Mouse (Mus musculus): Measurements from ENCODE around the gene Plch1. TPM values are rescaled to one million over a fixed set of nuclear protein-coding genes. Genes with fewer than 3 reads are reported as not detected.

Plch1 gene
- polyA plus RNA-seq, 1 experiment from 2014 or later, result 28.4 TPM

DNA sequence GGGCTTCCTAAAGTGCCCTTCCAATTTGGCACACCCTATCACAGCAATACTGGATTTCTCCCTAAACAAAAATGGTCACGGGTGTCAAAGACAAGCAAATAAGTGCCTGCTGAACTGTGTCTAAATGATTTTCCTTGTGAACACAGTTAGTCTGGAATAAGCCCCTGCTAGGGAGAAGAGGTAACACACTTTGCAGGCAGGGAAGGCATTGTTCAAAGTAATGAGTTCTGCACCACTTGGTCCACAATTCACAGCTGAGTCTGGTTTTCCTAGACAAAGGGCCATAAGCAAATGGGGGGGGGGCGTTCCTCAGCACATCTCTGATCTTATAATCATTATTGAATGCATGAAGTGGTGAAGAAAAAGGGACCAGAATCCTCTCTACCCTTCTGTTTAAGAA, 3.5 kb downstream of the Plch1 start:
- no peak for DNase-seq (ENCODE audit: low spot score)
- 38% methylated on average over 2 of the region's 2 CpGs for WGBS

DNA sequence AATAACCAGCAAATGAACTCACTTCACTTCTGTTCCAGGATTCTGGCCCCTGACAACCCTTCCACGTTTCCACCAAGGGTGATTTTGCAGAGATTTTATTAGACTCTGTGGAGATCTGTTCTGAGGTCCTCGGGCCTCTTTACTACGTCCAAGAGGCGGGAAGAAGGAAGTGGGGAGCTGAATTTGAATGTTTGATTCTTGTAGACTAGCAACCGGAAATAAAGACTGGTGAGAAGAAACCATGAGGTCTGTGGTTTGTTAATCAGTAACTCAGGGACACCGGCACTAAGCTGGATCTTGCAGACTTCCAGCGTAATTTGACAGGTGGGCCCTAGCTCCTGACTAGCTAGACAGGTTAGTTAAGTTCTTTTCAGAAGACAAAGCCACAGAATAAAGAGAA, 5.6 kb downstream of the Plch1 start:
- Histone ChIP-seq H3K4me1 (replicated peaks) (peaks cover 47% of the 10 kb centered on the region), H3K27ac (peak overlapping the region; percentile 30)

More for the DNA sequence above, 3.5 kb downstream of the Plch1 start:
- Histone ChIP-seq H3K27me3 (ENCODE audit: insufficient read depth, poor library complexity, severe bottlenecking) (no peaks in the 10 kb centered on the region), H3K36me3 (peaks cover 8% of the 10 kb centered on the region), H3K27ac (peak overlapping the region; percentile 82), H3K4me3 (peak overlapping the region; percentile 81), H3K9me3 (no peaks in the 10 kb centered on the region), H3K4me1 (replicated peaks) (peaks cover 59% of the 10 kb centered on the region)

DNA sequence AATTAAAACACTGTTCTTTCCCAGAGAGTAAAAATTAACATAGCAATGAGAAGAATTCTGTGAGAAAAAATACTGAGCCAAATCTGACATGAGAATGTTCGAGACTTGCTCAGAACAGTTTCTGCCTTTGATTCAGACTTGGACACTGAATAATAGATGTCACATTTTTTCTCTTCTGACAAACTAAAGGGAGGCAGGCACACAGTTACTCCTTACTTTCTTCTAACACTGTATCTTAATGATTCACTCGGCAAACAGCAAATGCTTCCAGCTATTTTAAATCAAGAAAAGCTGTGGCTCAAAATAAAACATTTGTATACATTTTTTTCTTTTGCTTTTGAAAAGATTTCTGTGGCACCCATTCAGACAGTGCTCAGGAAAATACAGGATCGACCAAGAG, 7.1 kb downstream of the Plch1 start:
- Histone ChIP-seq H3K4me3 (no peak overlapping the region), H3K27me3 (ENCODE audit: insufficient read depth, poor library complexity, severe bottlenecking) (no peaks in the 10 kb centered on the region), H3K27ac (no peak overlapping the region), H3K4me1 (replicated peaks) (peaks cover 38% of the 10 kb centered on the region), H3K36me3 (peaks cover 35% of the 10 kb centered on the region), H3K9me3 (no peaks in the 10 kb centered on the region)
- WGBS, result 71% methylated on average over 3 of the region's 3 CpGs
- no peak for DNase-seq (ENCODE audit: low spot score)

More for the DNA sequence above, 5.6 kb downstream of the Plch1 start:
- H3K36me3 ChIP-seq, result peaks cover 19% of the 10 kb centered on the region
- H3K4me3 ChIP-seq, result no peak overlapping the region
- DNase-seq (ENCODE audit: low spot score), result no peak
- 69% methylated on average over 7 of the region's 7 CpGs for WGBS
- H3K9me3 ChIP-seq, result no peaks in the 10 kb centered on the region
- no peaks in the 10 kb centered on the region for H3K27me3 ChIP-seq (ENCODE audit: insufficient read depth, poor library complexity, severe bottlenecking)

DNA sequence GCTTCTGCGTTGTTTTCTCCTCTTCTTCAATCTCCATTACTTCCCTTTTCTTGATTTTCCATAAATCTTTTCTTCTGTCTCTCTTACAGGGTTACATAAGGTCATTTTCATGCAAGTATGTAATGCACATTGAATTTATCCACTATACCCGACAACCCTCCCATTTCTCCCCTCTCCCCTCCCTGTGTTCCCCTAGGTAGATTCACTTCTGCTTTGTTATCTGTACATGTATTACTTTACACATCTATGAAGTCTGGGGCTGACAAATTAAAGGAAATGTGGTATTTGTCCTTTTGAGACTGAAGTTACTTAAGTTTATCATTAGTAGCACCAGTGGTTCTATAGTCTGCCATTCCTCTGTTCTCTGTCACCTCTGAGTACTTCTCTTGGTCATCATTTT, 18.2 kb downstream of the Plch1 start:
- no peak for DNase-seq (ENCODE audit: low spot score)
- H3K27me3 ChIP-seq (ENCODE audit: insufficient read depth, poor library complexity, severe bottlenecking), result no peaks in the 10 kb centered on the region
- H3K27ac ChIP-seq, result no peak overlapping the region
- H3K36me3 ChIP-seq, result peaks cover 53% of the 10 kb centered on the region
- WGBS, result 88% methylated on average over 2 of the region's 2 CpGs
- peaks cover 8% of the 10 kb centered on the region; the same call in 1 of the 2 replicates for H3K4me1 ChIP-seq (replicated peaks)
- no peak overlapping the region for H3K4me3 ChIP-seq
- peaks cover 11% of the 10 kb centered on the region for H3K9me3 ChIP-seq

DNA sequence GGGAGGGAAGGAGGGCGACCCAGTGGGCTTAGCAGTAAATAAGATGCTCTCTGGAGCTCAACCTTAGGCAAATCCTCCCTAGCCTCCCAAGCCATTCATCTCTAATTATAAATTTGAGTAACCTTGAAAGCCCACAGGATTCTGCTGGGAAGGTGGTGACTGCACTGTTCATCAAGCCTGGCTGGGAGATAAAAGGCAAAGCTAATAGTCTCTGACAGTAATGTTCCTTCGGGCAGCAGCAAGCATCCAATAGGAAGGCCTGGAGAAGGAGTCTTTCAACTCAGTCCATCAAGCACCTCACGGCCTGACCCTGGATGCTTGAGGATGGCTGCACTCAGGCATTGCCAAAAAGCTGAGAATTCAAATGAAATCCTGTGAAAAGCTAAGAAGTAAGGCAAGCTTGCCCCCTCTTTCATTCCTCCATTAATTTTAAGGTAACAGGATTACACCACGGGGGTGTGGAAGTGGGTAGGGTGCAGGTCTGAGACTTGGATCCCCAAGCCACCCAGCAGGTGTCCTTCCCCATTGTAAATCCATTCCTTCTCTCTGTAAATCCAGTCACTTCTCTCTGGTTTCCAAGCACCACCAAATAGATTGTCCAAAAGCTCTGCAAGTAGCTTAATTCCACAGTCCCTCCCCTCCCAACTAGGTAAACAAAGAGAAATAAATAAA, 20.1 kb downstream of the Plch1 start:
- Histone ChIP-seq H3K27me3 (ENCODE audit: insufficient read depth, poor library complexity, severe bottlenecking) (no peaks in the 10 kb centered on the region), H3K9me3 (no peaks in the 10 kb centered on the region), H3K4me3 (no peak overlapping the region), H3K4me1 (replicated peaks) (peaks cover 8% of the 10 kb centered on the region; the same call in 1 of the 2 replicates), H3K36me3 (peaks cover 41% of the 10 kb centered on the region), H3K27ac (no peak overlapping the region)
- WGBS, result 44% methylated on average over 4 of the region's 4 CpGs
- no peak for DNase-seq (ENCODE audit: low spot score)

DNA sequence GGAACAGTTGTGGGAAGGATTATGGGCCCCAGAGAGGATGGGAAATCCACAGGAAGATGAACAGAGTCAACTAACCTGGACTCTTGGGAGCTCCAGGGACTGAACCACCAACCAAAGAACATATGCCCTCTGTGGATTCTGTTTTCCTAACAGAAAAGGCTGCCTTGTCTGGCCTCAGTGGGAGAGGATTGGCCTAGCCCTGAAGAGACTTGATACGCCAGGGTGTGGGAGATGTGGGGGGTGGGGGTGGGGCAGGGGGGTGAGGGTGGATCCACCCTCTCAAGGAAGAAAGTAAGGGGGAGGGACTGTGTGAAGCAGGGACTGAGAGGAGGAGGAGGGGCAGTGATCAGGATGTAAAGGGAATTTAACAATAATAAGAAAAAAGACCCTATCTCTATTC, 26.5 kb downstream of the Plch1 start:
- Histone ChIP-seq H3K9me3 (no peaks in the 10 kb centered on the region), H3K27me3 (ENCODE audit: insufficient read depth, poor library complexity, severe bottlenecking) (no peaks in the 10 kb centered on the region), H3K36me3 (peaks cover 29% of the 10 kb centered on the region), H3K4me3 (no peak overlapping the region), H3K27ac (peak overlapping the region; percentile 66), H3K4me1 (replicated peaks) (peaks cover 30% of the 10 kb centered on the region)
- 27% methylated on average over 1 of the region's 1 CpGs for WGBS
- DNase-seq (ENCODE audit: low spot score), result no peak

DNA sequence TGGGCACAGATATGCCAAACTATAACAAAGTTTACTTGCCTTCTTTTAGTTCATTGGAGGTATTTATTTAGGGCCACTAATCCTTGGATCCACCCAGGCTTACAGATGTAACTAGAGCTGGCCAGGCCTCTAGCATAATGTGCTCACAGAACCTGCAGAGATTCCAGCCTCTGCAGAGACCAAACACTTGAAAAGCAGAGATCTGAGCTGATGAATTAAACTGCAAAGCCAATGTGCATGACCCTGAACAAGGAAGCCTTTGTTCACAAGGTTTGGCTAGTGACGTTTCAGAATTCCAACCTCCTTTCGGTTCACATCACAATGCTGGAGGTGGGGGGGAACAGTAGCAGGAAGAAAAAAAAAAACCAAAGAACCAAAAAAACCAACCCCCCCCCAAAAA, 28.0 kb downstream of the Plch1 start:
- peaks cover 40% of the 10 kb centered on the region for H3K36me3 ChIP-seq
- no peaks in the 10 kb centered on the region for H3K9me3 ChIP-seq
- WGBS, result 10% methylated on average over 2 of the region's 2 CpGs
- peaks cover 30% of the 10 kb centered on the region for H3K4me1 ChIP-seq (replicated peaks)
- no peaks in the 10 kb centered on the region for H3K27me3 ChIP-seq (ENCODE audit: insufficient read depth, poor library complexity, severe bottlenecking)
- DNase-seq (ENCODE audit: low spot score), result no peak
- 0 out of 2 replicates have a peak overlapping the region, but pooled peaks have one; percentile 66 for H3K27ac ChIP-seq
- H3K4me3 ChIP-seq, result no peak overlapping the region

DNA sequence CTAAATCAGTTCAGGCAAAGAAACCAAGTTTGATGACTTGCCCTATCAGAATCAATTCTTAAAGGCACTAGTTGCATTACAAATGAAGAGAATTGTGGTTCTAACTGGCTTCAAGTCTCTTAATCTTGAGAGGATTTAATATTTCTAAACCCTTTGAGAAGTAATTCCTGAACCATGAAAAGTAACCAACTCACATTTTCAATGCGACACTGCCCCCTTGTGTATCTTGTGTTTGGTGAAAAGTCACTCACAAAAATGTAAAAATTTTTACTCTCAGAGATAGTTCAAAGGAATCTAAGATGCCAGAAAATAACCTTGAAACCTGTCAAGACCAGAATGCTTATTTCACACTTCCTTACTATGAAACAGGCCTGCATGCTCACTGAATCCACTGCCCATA, 31.0 kb downstream of the Plch1 start:
- Histone ChIP-seq H3K27ac (no peak overlapping the region), H3K4me3 (no peak overlapping the region), H3K4me1 (replicated peaks) (peaks cover 28% of the 10 kb centered on the region), H3K9me3 (no peaks in the 10 kb centered on the region), H3K27me3 (ENCODE audit: insufficient read depth, poor library complexity, severe bottlenecking) (no peaks in the 10 kb centered on the region), H3K36me3 (peaks cover 44% of the 10 kb centered on the region)
- DNase-seq (ENCODE audit: low spot score), result no peak
- WGBS, result 61% methylated on average over 1 of the region's 1 CpGs

DNA sequence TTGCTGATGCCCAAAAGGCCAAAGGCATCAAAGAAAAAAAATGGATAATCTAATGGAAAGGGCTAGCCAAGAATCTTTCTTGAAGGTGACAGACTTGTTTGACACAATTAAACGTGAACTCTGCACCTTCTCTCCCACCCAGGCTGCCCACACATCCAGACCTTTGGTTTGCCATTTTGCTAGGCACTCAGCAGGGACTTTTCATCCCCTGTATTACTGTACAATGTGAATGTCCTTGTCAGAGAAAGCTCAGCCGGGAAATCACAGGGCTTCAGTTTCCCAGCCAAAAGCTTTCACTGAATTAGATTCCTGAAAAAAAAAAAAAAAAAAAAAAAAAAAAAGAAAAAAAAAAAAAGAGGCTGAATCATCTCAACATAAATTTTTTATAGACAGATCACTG, 34.2 kb downstream of the Plch1 start:
- Histone ChIP-seq H3K9me3 (no peaks in the 10 kb centered on the region), H3K27ac (no peak overlapping the region), H3K36me3 (peaks cover 56% of the 10 kb centered on the region), H3K27me3 (ENCODE audit: insufficient read depth, poor library complexity, severe bottlenecking) (no peaks in the 10 kb centered on the region), H3K4me3 (no peak overlapping the region), H3K4me1 (replicated peaks) (no peaks in the 10 kb centered on the region)
- WGBS, result 79% methylated on average over 2 of the region's 2 CpGs
- no peak for DNase-seq (ENCODE audit: low spot score)

DNA sequence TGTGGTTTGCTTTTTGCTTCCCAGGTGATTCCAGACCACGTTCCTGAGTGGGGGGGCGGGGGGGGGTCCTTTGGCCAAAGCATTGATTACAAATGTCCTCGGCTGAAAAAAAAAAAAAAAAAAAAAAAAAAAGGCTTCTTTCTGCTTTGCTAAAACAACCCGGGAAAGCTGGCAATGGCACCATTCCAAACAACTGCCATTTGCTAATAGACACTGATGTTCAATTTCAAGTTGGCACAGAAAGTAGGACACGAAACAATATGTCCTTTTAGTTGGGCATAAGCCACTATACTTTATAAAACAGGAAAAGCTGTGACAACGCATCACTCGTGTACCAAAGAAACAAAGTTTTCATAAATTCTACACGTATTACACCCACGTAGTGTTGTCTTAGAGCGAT, 36.6 kb downstream of the Plch1 start:
- Histone ChIP-seq H3K4me3 (no peak overlapping the region), H3K27me3 (ENCODE audit: insufficient read depth, poor library complexity, severe bottlenecking) (no peaks in the 10 kb centered on the region)

DNA sequence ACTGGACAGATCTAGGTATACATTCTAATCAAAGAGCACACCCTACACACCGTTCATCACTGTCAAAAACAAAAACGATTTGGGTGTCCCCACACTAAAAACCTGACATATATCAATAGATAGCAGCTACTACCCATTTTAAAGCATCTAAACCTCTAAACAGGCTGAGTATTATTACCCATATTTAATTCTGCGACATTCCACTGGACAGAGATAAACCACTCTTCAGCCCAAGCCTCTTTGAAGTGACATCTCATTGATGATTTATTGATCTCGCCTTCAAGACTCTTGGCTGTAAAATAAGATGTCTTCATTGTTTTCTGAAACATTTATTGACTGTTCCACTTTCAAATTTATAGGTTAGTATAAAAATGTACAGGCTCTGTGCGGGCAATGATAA, 46.4 kb downstream of the Plch1 start:
- WGBS, result 84% methylated on average over 5 of the region's 5 CpGs

More for the DNA sequence above, 36.6 kb downstream of the Plch1 start:
- no peak overlapping the region for H3K27ac ChIP-seq
- WGBS, result 89% methylated on average over 10 of the region's 10 CpGs
- no peak for DNase-seq (ENCODE audit: low spot score)
- no peaks in the 10 kb centered on the region for H3K4me1 ChIP-seq (replicated peaks)
- H3K9me3 ChIP-seq, result no peaks in the 10 kb centered on the region
- peaks cover 47% of the 10 kb centered on the region for H3K36me3 ChIP-seq

DNA sequence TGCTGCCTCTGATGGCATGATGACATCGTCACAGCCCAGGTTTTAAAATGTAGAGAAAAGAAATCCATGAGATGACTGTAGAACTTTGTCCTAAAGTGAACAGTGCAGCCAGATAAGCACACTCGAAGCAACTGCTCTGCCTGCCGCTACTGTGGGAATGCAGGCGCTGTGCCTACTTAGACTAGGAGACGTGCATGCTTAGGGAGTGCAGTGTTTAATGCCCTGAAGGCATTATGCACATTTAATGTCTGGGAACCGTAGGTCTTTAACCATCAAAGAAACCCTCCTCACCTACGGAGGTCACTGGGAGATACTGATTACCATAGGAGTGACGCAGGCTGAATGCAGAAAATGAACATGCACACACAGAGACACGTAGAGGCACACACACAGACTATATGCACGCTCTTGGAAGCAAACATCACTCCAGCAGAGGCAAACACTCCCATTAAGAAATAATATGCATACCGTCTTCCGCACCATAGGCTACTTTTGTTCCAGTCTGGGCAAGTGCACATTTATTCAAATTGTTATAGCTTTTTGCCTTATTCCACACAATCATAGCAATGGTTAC, 48.1 kb downstream of the Plch1 start:
- H3K4me1 ChIP-seq (replicated peaks), result peaks cover 34% of the 10 kb centered on the region
- peaks cover 14% of the 10 kb centered on the region; the same call in 1 of the 2 replicates for H3K36me3 ChIP-seq
- H3K27me3 ChIP-seq (ENCODE audit: insufficient read depth, poor library complexity, severe bottlenecking), result no peaks in the 10 kb centered on the region
- peak overlapping the region; percentile 59; the same call in 1 of the 2 replicates for H3K27ac ChIP-seq
- H3K4me3 ChIP-seq, result no peak overlapping the region
- 51% methylated on average over 12 of the region's 12 CpGs for WGBS
- DNase-seq (ENCODE audit: low spot score), result no peak
- no peaks in the 10 kb centered on the region for H3K9me3 ChIP-seq

More for the DNA sequence above, 46.4 kb downstream of the Plch1 start:
- Histone ChIP-seq H3K27me3 (ENCODE audit: insufficient read depth, poor library complexity, severe bottlenecking) (no peaks in the 10 kb centered on the region), H3K4me1 (replicated peaks) (peaks cover 34% of the 10 kb centered on the region), H3K36me3 (peaks cover 9% of the 10 kb centered on the region; the same call in 1 of the 2 replicates), H3K27ac (no peak overlapping the region), H3K9me3 (no peaks in the 10 kb centered on the region), H3K4me3 (no peak overlapping the region)
- DNase-seq (ENCODE audit: low spot score), result no peak

DNA sequence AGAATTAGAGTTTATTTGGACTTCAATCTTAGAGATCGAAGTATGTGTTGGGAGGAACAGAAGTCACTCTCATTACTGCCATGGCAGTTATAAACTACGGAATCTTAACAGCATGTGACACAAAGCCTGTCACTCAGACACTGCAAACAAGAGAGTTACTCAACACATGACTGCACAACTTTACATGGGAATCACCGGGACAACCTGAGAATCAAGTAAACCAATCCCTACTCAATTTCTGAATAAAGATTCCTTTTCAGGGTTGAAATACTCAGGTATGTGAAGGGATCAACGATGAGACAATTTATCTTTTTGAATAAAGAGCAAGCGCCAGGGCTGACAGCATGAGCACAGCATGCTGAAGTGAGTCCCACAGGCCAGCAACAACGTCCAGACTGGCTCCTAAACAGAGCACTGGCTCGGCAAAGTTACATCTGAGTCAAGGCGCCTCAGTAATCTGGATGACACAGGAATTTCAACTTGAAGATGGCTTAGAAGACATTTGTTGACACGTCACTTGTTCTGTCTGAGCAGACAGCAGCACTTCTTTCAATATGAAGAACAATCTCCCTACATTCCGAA, 49.4 kb downstream of the Plch1 start:
- no peak overlapping the region for H3K27ac ChIP-seq
- WGBS, result 31% methylated on average over 10 of the region's 10 CpGs
- no peak for DNase-seq (ENCODE audit: low spot score)
- H3K36me3 ChIP-seq, result peaks cover 14% of the 10 kb centered on the region; the same call in 1 of the 2 replicates
- H3K4me3 ChIP-seq, result 0 out of 2 replicates have a peak overlapping the region, but pooled peaks have one; percentile 5
- no peaks in the 10 kb centered on the region for H3K9me3 ChIP-seq
- H3K4me1 ChIP-seq (replicated peaks), result peaks cover 34% of the 10 kb centered on the region
- no peaks in the 10 kb centered on the region for H3K27me3 ChIP-seq (ENCODE audit: insufficient read depth, poor library complexity, severe bottlenecking)

Measured in hindbrain, embryonic 10.5 days (tissue).